Mouse (Mus musculus): ENCODE data around the gene Kng2.
"Not testable (repeated sequence)": the region's sequence is repeated elsewhere in the genome, so short reads cannot be mapped to it uniquely, and the experiment has no call there.

Kng2 gene

DNA sequence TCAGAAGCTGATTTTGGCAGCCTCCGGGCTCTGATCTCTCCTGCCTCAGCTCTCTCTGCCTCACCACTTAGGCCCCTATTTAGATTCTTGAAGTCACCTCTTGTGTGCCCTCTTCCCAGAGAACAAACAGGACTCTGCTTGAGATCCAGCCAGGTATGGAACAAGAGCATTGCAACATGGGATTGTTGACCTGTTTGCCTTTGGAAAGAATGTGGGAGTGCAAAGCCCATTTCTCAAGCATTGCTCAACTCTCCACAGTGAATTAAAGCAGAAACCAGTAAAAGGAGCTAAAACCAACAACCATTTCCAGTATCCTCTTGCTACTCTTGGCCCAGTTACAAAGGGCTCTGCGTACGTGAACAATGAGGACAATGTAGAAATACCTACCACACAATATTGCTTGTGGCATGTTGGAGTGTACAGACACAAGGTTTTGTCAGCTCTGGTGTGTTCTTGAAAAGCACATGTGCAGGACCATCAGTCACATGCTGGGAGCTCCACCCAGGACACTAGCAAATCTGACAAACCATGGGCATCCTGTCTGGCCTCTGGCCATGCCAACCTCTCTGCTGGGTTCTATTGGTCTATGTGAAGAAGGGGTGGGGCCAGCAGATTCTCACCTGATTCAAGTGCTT is at the start of gene Kng2:
Gene Kng2 (minus strand): TSS at position 517 of the 635 bp plus-strand sequence.
- DNase-seq (ENCODE audit: low read depth, low spot score) = not testable (repeated sequence)

DNA sequence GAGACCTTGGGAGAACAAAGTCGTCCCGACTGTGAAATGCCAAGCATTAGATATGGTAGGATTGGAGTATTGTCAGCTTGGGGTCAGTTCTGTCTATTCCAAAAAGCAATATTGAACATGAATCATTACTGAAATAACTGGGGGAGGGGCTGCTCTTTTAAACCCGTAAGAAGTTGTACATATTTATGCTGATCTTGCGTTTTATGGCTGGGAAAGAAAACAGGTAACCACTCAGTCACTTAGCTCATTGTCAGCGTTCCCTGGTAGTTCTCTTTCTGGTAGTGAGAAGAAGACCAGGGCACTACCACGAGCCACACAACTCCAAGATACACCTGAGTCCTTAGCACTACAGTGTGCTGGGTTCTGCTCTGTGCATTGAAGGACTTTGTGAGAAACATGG is 48.2 kb upstream of the Kng2 start:
- not testable (repeated sequence) for DNase-seq (ENCODE audit: low read depth, low spot score)

DNA sequence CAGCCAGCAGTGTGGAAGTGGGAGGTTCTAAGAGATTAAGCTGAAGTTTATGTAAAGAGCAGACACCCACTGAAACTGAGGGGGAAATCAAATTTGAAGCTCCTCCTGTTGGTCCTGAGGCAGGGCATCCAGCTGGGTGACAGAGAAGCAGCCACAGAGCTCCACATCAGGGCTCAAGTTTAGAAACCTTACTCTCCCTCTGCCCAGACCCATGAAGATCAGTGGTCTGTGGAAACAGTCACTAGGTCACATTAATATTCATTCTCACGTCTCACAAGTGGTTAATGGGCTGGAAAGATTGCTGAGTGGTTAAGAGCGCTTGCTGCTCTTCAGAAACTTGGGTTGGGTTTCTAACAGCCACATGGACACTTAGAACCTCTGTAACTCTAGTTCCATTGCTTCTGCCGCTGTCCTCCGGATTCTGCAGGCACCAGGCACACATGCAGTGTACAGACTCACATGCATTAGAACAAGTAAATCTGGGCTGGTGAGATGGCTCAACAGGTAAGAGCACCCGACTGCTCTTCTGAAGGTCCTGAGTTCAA is 31.6 kb upstream of the Kng2 start:
- not testable (repeated sequence) for DNase-seq (ENCODE audit: low read depth, low spot score)

DNA sequence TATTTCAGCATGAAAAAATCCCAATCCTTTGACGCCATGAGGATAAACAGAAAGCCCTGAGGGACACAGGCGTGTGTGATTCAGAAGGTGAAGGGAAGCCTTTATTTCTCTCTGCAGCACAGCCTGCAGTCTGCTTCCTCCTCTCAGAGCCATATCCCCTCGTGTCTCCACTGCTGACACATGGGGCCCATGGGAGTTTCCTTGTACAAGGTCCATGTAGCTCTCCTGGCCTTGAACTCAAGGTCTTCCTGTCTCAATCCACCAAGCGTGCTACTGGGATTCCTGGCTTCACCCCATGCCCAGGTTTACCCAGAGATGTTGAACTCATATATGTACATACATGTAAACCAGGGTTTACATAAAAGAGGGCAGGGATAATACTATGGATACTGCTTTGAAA is 30.3 kb upstream of the Kng2 start:
- DNase-seq (ENCODE audit: low read depth, low spot score) = not testable (repeated sequence)

DNA sequence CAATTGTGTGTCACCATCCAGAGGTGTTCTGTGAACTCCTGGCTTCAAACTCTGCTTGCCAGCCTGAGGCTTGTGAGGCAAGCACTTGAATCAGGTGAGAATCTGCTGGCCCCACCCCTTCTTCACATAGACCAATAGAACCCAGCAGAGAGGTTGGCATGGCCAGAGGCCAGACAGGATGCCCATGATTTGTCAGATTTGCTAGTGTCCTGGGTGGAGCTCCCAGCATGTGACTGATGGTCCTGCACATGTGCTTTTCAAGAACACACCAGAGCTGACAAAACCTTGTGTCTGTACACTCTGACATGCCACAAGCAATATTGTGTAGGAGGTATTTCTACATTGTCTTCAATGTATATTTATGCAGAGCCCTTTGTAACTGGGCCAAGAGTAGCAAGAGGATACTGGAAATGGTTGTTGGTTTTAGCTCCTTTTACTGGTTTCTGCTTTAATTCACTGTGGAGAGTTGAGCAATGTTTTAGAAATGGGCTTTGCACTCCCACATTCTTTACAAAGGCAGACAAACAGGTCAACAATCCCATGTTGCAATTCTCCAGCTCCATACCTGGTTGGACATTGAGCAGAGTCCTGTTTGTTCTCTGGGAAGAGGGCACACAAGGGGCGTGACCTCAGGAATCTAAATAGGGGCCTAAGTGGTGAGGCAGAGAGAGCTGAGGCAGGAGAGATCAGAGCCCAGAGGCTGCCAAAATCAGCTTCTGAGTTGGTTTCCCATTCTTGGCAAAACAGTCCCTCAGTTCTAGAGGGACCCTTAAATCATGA is 28.6 kb upstream of the Kng2 start, which contains the start of gene Kng1:
Gene Kng1 (plus strand): TSS at position 198 of the 780 bp plus-strand sequence.
- DNase-seq (ENCODE audit: low read depth, low spot score) = not testable (repeated sequence)

DNA sequence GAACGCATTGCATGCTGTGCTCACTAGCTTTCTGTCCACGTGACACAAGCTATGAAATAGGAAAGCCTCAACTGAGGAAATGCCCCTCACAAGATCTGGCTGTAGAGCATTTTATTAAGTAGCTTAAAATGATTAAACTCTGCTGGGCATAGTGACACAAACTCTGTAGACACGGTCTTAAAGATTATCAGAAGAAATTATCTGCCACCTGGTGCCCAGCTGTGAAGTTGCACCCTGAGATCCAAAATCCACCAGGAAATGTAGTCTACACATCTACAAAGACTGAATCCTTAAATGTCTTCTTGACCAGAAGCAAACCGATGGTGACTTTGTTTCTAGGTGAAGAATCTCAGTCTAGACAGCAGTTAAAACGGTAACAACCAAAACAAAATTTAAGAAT is 17.0 kb upstream of the Kng2 start:
- DNase-seq (ENCODE audit: low read depth, low spot score) = peak; percentile 38

DNA sequence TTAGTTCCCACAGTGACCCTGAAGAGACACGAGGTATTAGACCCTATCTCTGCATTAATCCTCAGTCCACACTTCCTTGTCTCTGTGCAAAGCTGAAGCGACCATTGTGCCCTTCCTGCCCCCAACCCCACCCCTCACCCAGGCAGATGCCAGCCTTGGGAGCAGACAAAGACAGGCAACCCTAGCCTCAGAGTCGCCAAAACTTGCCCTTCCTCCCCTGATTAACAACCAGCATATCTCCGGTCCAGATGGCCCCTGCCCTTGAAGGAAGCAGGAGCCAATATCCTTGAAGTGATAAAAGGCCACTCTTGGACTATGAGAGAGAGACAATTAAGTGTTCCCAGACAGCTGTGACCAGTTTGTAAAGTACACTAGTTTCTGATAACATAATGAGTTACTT is 11.6 kb upstream of the Kng2 start:
- DNase-seq (ENCODE audit: low read depth, low spot score) = no peak

DNA sequence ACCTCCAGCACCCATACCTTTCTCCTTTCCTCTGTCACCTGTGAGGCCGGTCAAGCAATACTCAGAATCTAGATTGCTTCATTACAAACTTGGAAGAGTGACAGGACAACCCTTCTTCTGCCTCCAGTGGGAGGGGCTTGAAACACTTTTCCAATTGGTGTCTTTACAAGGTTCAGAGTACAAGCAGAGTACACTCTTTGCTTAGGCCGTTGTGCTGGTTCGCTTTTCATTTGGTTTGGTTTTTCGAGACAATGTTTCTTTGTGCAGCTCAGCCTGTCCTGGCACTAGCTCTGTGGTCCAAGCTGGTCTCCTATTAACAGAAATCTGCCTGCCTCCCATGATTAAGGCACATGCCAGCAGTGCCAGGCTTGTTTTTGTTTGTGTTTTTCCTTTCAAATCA is 10.0 kb upstream of the Kng2 start:
- no peak for DNase-seq (ENCODE audit: low read depth, low spot score)

DNA sequence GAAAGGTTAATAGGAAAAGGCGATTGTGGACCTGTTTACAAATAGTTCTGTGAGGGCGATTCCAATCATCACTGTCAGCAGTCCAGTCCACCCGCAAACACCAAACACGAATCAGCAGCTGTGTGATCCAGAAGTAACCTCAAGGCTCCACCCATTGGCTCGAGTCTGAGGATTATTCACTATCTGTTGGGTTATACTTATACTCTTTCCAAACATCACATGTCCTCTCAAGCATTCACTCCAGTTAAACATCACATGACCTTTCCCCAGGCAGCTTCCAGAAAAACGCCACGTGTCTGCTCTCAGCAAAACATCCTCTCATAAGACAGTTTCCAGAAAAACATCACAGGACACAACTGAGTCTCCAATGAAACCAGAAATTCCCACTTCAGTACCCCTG is 8.5 kb upstream of the Kng2 start:
- DNase-seq (ENCODE audit: low read depth, low spot score) = no peak

DNA sequence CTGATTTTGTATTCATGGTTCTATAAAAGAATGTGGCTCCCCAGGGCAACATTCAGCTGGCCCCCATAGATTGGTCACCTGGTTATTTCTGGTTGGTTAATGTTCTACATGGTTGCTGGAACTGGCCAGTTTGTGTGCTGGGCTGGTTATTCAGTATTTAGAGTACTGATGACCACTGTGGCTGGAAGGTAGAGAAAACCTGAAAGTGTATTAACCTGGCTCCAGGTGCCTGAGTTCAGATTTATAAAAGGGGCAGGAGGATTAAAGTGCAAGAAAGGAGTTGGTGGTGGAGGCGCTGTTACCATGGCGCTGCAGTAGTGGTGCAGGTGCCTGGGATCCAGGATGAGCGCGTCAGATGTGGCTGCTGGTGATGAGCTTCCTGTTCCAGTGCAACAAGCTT is 4.4 kb upstream of the Kng2 start:
- no peak for DNase-seq (ENCODE audit: low read depth, low spot score)

DNA sequence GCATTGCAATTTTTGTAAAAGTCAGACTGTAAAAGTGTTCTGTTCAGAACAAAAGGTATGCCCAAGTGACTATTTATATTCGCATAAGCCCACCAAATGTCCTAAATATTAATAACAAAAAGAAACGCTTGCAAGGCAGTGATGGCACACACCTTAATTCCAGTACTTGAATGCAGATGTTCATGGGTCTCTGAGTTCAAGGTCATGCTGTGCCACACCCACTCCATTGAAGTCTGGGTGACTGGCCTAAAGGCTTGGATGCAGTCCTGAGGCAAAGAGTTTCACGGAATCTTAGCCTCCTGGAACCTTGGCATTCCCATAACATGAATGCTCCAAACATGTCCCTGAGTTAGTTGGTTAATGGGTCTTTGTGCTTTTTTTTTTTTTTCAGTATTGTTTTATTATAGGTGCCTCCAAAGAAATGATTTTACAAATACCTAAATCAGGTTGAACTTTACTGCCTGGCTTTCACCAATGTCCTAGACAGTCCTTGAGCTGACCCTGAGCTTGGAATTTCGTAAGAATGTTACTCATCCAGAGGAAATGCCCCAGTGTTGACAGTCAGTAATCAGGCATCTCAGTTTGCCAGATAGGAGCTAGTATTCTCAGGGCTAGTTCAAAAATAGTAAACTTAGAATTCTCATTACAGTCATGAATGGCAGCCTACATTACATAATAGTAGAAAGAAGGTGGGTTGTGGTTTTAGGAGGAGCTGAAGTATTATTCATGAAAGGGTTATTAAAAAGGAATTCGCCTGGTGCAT is 1.6 kb upstream of the Kng2 start:
- no peak for DNase-seq (ENCODE audit: low read depth, low spot score)

DNA sequence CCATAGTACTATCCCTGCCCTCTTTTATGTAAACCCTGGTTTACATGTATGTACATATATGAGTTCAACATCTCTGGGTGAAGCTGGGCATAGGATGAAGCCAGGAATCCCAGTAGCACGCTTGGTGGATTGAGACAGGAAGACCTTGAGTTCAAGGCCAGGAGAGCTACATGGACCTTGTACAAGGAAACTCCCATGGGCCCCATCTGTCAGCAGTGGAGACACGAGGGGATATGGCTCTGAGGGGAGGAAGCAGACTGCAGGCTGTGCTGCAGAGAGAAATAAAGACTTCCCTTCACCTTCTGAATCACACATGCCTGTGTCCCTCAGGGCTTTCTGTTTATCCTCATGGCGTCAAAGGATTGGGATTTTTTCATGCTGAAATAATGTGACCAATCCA is 1.9 kb downstream of the Kng2 start:
- DNase-seq (ENCODE audit: low read depth, low spot score) = not testable (repeated sequence)

DNA sequence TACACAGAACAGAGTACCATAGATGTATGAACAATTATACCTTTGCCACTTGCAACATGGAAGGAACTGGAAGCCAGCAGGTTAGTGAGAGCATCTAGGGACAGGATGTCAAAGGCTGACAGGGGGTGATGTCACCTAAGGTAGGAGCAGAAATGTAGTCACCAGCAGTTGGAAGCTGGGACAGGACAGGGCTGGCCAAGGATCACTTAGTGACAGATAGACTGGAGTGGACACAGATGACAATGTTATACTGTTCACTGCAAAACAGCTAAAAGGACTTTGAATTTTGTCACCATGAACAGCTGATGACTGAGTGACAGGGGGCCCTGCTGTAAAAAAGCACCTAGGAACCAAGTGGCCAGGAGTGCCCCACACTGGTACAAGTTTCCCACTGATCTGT is 2.7 kb downstream of the Kng2 start:
- DNase-seq (ENCODE audit: low read depth, low spot score) = no peak

DNA sequence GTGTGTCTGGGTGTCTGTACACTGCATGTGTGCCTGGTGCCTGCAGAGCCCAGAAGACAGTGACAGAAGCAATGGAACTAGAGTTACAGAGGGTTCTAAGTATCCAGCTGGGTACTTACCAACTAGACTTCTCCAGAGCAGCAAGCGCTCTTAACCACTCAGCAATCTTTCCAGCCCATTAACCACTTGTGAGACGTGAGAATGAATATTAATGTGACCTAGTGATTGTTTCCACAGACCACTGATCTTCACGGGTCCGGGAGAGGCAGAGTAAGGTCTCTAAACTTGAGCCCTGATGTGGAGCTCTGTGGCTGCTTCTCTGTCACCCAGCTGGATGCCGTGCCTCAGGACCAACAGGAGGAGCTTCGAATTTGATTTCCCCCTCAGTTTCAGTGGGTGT is 4.2 kb downstream of the Kng2 start:
- peak; percentile 20 for DNase-seq (ENCODE audit: low read depth, low spot score)

DNA sequence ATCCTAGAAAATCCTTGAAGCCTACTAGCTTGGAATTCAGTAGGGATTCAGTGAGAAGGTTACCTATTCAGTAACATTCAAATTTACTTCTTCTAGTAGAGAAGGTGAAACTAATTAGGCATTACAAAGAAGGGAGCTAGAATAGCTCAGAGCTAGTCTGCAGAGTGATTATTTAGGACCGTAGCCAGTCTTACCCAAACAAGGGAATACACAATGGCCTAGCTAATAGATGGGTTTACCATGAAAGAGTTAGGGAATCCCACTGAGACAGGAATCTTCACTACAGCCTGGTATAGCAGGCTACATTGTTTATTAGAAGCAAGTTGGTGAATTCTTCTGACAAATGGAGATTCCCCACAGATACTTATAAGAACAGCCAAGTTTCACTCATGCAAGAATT is 8.7 kb downstream of the Kng2 start:
- not testable (repeated sequence) for DNase-seq (ENCODE audit: low read depth, low spot score)

DNA sequence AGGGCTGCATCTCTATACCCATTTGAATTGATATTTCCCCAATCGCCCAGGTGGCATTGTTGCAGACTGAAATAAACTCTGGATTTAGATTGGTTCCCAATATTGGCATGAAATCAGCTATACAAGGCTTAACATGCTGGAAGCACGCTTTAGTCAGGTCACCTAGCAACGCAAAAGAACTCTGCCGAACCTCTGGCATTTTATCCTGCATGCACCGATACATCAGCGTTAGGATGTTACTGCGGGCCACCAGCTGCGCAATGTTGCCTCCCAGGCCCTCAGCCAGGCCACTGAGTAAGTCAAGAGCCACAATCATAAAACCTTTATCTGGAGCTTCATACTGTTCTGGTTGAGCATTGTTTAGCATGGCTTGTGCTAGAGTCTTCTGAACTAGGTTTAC is 14.6 kb downstream of the Kng2 start:
- DNase-seq (ENCODE audit: low read depth, low spot score) = not testable (repeated sequence)

DNA sequence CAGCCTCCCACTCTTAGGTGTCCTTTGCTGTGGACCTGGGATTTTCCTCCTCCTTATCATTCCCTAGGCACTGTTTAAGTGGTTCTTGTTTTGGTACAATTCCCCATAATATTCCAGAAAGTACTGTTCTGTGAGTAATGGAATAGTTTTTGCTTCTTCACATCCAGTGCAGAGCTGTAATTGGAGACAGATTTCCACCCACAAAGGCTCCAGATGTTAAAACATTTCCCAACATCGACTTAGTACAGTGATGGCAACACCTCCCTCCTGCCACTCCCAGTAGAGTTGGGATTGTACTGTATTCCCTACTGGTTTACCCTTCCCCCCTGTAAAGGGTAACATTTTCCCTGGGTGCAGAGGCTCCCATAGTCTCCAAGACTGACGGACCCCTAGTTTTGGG is 15.5 kb downstream of the Kng2 start:
- DNase-seq (ENCODE audit: low read depth, low spot score) = not testable (repeated sequence)

DNA sequence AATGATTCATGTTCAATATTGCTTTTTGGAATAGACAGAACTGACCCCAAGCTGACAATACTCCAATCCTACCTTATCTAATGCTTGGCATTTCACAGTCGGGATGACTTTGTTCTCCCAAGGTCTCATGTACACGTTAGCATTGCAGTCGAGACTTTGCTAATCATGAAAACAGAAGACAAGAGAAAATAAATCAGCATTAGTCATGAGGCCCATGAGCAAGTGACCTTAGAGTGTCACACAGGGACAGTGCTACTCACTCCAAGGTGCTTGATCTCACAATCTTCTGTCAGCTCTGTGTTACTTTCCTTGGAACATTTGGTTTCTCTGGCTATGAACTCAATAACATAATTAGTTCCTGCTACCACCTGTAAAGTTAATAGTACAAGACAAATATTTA is 32.3 kb downstream of the Kng2 start:
- DNase-seq (ENCODE audit: low read depth, low spot score) = not testable (repeated sequence)

DNA sequence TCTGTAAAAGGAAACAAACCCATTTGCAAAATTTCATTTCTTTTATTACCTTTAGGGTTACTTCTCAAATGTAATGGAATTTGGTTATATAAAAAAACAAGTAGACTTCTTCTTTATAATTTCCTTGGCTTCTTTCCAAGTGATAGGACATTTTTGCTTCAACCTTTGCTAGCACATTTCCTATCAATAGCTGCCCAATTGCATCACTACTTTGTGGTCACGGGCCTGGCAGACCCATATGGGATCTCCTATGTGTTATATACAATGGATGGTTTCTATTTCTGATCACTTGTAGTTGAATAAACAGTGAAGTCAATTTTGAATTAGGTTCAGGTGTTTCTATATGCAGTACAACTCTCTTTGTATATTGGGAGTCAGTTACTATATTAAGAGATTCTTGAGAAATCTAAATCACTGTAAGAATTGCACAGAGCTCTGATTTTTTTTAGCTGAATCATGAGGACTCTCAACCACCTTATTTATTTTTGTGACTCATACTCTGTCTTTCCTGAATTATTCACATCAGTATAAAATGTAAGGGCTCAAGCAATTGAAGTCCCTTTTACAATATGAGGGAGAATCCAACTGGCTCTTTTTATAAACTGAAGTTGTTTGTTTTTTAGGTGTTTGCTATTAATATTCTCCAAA is 61.8 kb downstream of the Kng2 start:
- DNase-seq (ENCODE audit: low read depth, low spot score) = no peak

DNA sequence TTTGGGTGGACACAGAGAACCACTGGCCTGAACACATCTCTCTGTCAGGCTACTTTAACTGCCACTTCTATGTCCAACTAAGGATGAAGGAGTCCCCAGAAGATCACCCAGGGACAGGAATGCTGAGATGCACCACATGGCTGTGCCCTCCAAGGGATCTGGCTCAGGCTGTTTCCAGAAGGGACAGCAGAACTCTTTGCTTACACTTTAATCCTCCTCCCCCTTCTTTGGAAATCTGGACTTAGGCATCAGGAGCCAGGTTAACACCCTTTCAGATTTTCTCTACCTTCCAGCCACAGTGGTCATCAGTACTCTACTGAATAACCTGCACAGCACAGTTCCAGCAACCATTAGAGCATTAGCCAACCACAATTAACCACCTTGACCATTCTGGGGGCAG is 66.0 kb downstream of the Kng2 start:
- DNase-seq (ENCODE audit: low read depth, low spot score) = no peak

DNA sequence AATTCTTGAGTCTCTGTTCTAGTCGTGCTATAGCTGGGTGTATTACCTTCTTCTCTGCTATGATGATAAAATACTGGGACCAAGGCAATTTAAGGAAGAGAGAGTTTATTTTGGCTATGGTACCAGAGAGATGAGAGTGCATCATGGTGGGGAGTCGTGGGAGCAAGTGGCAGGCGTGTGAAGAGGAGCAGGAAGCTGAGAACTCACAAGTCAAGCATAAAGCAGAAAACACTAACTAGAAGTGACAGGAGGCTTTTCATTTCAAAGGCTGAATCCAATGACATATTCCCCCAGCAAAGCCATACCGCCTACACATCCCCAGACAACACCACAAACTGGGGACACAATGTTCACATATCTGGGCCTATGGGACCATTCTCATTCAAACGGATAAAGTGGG is 67.0 kb downstream of the Kng2 start:
- no peak for DNase-seq (ENCODE audit: low read depth, low spot score)

DNA sequence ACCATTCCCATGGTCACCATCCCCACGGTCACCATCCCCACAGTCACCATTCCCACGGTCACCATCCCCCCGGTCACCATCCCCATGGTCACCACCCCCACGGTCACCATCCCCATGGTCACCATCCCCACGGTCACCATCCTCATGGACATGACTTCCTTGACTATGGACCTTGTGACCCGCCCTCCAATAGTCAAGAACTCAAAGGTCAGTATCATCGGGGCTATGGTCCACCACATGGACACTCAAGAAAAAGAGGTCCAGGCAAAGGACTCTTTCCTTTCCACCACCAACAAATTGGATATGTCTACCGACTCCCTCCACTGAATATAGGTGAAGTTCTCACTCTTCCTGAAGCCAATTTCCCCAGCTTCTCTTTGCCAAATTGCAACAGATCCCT is 68.2 kb downstream of the Kng2 start:
- no peak for DNase-seq (ENCODE audit: low read depth, low spot score)

Measured in A20 (cell line).